13 mouse cellular contexts compared by ENCODE assay signal in genomic region chr8:61450916-61451575, GRCm38 (mm10). TPM values are rescaled to one million over a fixed set of nuclear protein-coding genes. Genes with fewer than 3 reads are reported as not detected.
DNase-seq lines count a peak whose midpoint lies in the region; ATAC-seq lines count a peak whose summit lies in the region.
"Had no signal": no experiment of that assay in that cellular context is flagged by ENCODE, and none has a peak within 500 bp of the region (broad histone marks: within the 10 kb centered on the region; RNA-seq: fewer than 3 reads in every experiment).

No protein-coding gene starts in this region.

- H3K27me3 ChIP-seq in splenic B cell, adult 2 months (ENCODE audit: control insufficient read depth, insufficient read depth, low read length, poor library complexity, severe bottlenecking), result no peaks in the 10 kb centered on the region
- H3K27me3 ChIP-seq: embryonic facial prominence, embryonic 13.5 days; stomach, embryonic 15.5 days had no signal

- H3K36me3 ChIP-seq in splenic B cell, adult 2 months (ENCODE audit: control insufficient read depth, insufficient read depth, low read length, poor library complexity, severe bottlenecking), result no peaks in the 10 kb centered on the region
- H3K36me3 ChIP-seq: embryonic facial prominence, embryonic 13.5 days; heart, embryonic 10.5 days; stomach, embryonic 15.5 days had no signal

- DNase-seq in thymus, postnatal 0 days (ENCODE audit: low spot score), result peak; percentile 14
- DNase-seq in thymus, postnatal 14 days, result no peak
- peak; percentile 21 for DNase-seq in T-cell, adult 2 months (ENCODE audit: low spot score)
- peak; percentile 52 for DNase-seq in splenic B cell, adult 2 months (ENCODE audit: low read depth, low spot score)
- DNase-seq in cerebellum, postnatal 14 days, result no peak
- no peak for DNase-seq in frontal cortex, postnatal 25 days (ENCODE audit: low spot score in 2 of 2)
- DNase-seq: cerebellum, postnatal 25 days; lung, postnatal 4 days; retina, postnatal 1 day had no signal

- peak; percentile 88 for ATAC-seq in megakaryocyte, adult 5-6 weeks (ENCODE audit: poor library complexity, severe bottlenecking)

RNA-seq across cellular contexts. Expression of gene Cbr4, which starts 36.5 kb away (rescaled TPM):
- polyA plus RNA-seq in thymus, postnatal 0 days (2015; fragmentation: Nextera tagmentation; extraction: Ambion mirVana), result 47.0 and 47.5 TPM in 2 replicates
- 11.5 and 15.1 TPM in 2 replicates for total RNA-seq in megakaryocyte, adult 5-6 weeks (2015)
- 22.4 and 23.9 TPM in 2 replicates for total RNA-seq in megakaryocyte, adult 5-6 weeks (2017)

Comparison
In these comparisons a context has a peak if more than half of its experiments do, and no peak if none do; other contexts are left out.
1. DNase-seq: peak in thymus, postnatal 0 days (single experiment), T-cell, adult 2 months (single experiment) and splenic B cell, adult 2 months (single experiment); none in thymus, postnatal 14 days (single experiment), cerebellum, postnatal 14 days (0 of 2) and frontal cortex, postnatal 25 days (0 of 2).